Mouse (Mus musculus) myocyte (in vitro differentiated cells): ENCODE data around the gene Plxdc2. TPM values are rescaled to one million over a fixed set of nuclear protein-coding genes. Genes with fewer than 3 reads are reported as not detected.

Experiments used
- H3K27me3 ChIP-seq: one replicate; pipeline ENCODE4 v1.6.1; 2011; ENCODE audit not compliant: control insufficient read depth, insufficient read depth, insufficient read length
- H3K36me3 ChIP-seq: one replicate; pipeline ENCODE4 v1.6.1; 2011; ENCODE audit not compliant: control insufficient read depth, insufficient read depth
- H3K4me2 ChIP-seq: one replicate; pipeline ENCODE4 v1.6.1; 2011; ENCODE audit warnings: low read depth, control low read depth
- H3K4me3 ChIP-seq: one replicate; pipeline ENCODE4 v1.5.1; 2011; ENCODE audit warnings: mild to moderate bottlenecking, control low read depth, moderate library complexity
- H3K79me2 ChIP-seq: one replicate; pipeline ENCODE4 v1.6.1; 2011; ENCODE audit not compliant: control insufficient read depth, insufficient read depth
- H3ac ChIP-seq: one replicate; pipeline ENCODE4 v1.6.1; 2011; ENCODE audit not compliant: control insufficient read depth, insufficient read length
- CEBPB ChIP-seq: IDR thresholded peaks from 2 replicates; pipeline ENCODE4 v1.6.1; 2011; ENCODE audit warnings: mild to moderate bottlenecking, moderate library complexity; ENCODE audit not compliant: poor library complexity, insufficient read depth, severe bottlenecking
- E2F4 ChIP-seq: IDR thresholded peaks from one replicate; pipeline ENCODE4 v1.6.1; 2011; ENCODE audit warnings: mild to moderate bottlenecking, control low read depth, moderate library complexity; ENCODE audit not compliant: insufficient read depth
- MAX ChIP-seq: IDR thresholded peaks from one replicate; pipeline ENCODE4 v1.6.1; 2011; ENCODE audit warnings: low read depth, mild to moderate bottlenecking, control low read depth
- MYOD1 ChIP-seq, 3 experiments: IDR thresholded peaks; one replicate each; pipeline ENCODE4 v1.6.1; 2011; ENCODE audit warnings: control low read depth in 2 of 3, low read depth in 2 of 3, mild to moderate bottlenecking in 2 of 3, moderate library complexity in 1 of 3; ENCODE audit not compliant: insufficient read length in 2 of 3, control insufficient read depth in 1 of 3
- MYOG ChIP-seq, 3 experiments: IDR thresholded peaks; one replicate each; pipeline ENCODE4 v1.6.1; 2011; ENCODE audit warnings: control low read depth in 2 of 3, low read depth in 2 of 3, mild to moderate bottlenecking in 2 of 3; ENCODE audit not compliant: insufficient read length in 2 of 3, control insufficient read depth in 1 of 3, insufficient read depth in 1 of 3
- POLR2A ChIP-seq: IDR thresholded peaks from one replicate; pipeline ENCODE4 v1.6.1; 2011; ENCODE audit warnings: low read depth, mild to moderate bottlenecking, control low read depth, moderate library complexity; ENCODE audit not compliant: insufficient read length
- POLR2AphosphoS2 ChIP-seq: IDR thresholded peaks from one replicate; pipeline ENCODE4 v1.6.1; 2011; ENCODE audit warnings: low read depth, control low read depth; ENCODE audit not compliant: insufficient read length
- REST ChIP-seq: IDR thresholded peaks from one replicate; pipeline ENCODE4 v1.6.1; 2011; ENCODE audit warnings: mild to moderate bottlenecking, control low read depth, moderate library complexity; ENCODE audit not compliant: insufficient read depth, insufficient read length
- SRF ChIP-seq: IDR thresholded peaks from one replicate; pipeline ENCODE4 v1.6.1; 2011; ENCODE audit warnings: low read depth; ENCODE audit not compliant: control insufficient read depth, insufficient read length
- TCF12 ChIP-seq: IDR thresholded peaks from one replicate; pipeline ENCODE4 v1.6.1; 2011; ENCODE audit warnings: mild to moderate bottlenecking, control low read depth; ENCODE audit not compliant: poor library complexity, insufficient read depth, severe bottlenecking
- TCF3 ChIP-seq: IDR thresholded peaks from one replicate; pipeline ENCODE4 v1.6.1; 2011; ENCODE audit warnings: low read depth, control low read depth; ENCODE audit not compliant: insufficient read length
- USF1 ChIP-seq: IDR thresholded peaks from one replicate; pipeline ENCODE4 v1.6.1; 2011; ENCODE audit warnings: low read depth, mild to moderate bottlenecking, control low read depth, moderate library complexity
- polyA plus RNA-seq: library from polyadenylated mRNA; unstranded; fragments of >200 nt; fragmentation: generic; extraction: Trizol; gene quantifications from one replicate; pipeline ENCODE4 v1.2.1, GENCODE M21; 2012; ENCODE audit warnings: missing spikeins

Plxdc2 gene
- polyA plus RNA-seq, 1 experiment: 0.16 TPM

DNA sequence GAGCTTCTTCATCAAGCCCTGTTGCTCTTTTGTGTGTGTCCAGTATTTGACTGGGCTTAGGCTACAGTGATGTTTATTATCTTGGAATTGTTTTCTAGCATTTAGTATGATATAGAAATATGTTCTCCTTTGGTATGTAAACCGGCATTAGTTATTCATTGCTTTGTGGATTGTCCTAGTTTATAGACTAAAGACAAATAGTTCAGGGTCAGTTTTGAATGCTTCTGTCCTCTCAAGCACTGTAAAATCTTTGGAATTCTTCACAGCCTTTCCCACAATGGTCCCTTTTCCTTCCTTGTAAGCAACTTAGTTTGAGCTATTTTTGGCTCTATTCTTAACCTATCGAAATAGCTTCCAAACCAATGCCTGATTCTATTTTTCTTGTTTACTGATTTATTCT is 178.5 kb downstream of the Plxdc2 start:
- H3K4me3 ChIP-seq: no peak overlapping the region
- H3K27me3 ChIP-seq: no peaks in the 10 kb centered on the region
- H3K4me2 ChIP-seq: no peak overlapping the region
- no peak for TF ChIP-seq MYOD1 (IDR thresholded peaks at IDR 0.05; ENCODE audit: control insufficient read depth in 1 of 3, insufficient read length in 2 of 3, low read depth in 2 of 3)
- TF ChIP-seq TCF3: no peak
- no peak for TF ChIP-seq POLR2A
- no peak for TF ChIP-seq CEBPB
- no peak for TF ChIP-seq POLR2AphosphoS2
- no peak for TF ChIP-seq REST
- TF ChIP-seq E2F4: no peak
- TF ChIP-seq SRF: no peak
- no peak for TF ChIP-seq MAX
- no peaks in the 10 kb centered on the region for H3K36me3 ChIP-seq
- no peaks in the 10 kb centered on the region for H3K79me2 ChIP-seq
- H3ac ChIP-seq: no peak overlapping the region

DNA sequence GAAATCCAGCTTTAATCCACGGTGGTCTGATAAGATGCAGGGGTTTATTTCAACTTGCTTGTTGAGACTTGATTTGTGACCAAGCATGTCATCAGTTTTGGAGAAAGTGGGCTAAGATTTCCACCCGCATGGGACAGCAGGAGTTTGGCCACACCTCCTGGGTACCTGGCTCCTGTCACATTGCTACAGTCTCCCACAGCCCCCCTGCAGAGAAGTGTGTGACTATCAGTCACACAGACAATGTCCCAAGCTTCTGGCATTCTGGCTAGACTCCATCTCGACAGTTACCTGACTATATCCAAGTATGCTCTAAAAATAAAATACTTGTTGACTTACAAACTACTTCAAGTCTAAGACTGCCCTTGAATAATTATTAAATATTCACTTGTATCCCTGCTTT is 185.1 kb downstream of the Plxdc2 start:
- no peaks in the 10 kb centered on the region for H3K27me3 ChIP-seq
- H3K4me2 ChIP-seq: no peak overlapping the region
- H3K4me3 ChIP-seq: no peak overlapping the region
- no peak overlapping the region for H3ac ChIP-seq
- TF ChIP-seq MYOG (IDR thresholded peaks at IDR 0.05; ENCODE audit: control insufficient read depth in 1 of 3, insufficient read depth in 1 of 3, insufficient read length in 2 of 3, low read depth in 2 of 3) (no peak), REST (no peak), MYOD1 (IDR thresholded peaks at IDR 0.05; ENCODE audit: control insufficient read depth in 1 of 3, insufficient read length in 2 of 3, low read depth in 2 of 3) (no peak), TCF12 (no peak), CEBPB (no peak), TCF3 (no peak), SRF (no peak), USF1 (no peak), POLR2A (no peak), E2F4 (no peak), POLR2AphosphoS2 (no peak), MAX (no peak)
- no peaks in the 10 kb centered on the region for H3K36me3 ChIP-seq
- no peaks in the 10 kb centered on the region for H3K79me2 ChIP-seq

GRCm38 (mm10) chr2:16545207-16545606 is 189.1 kb downstream of the Plxdc2 start:
- H3K36me3 ChIP-seq: no peaks in the 10 kb centered on the region
- no peak overlapping the region for H3ac ChIP-seq
- H3K4me2 ChIP-seq: no peak overlapping the region
- H3K4me3 ChIP-seq: no peak overlapping the region
- no peak for TF ChIP-seq TCF3
- no peak for TF ChIP-seq E2F4
- no peak for TF ChIP-seq REST
- TF ChIP-seq MYOD1 (IDR thresholded peaks at IDR 0.05; ENCODE audit: control insufficient read depth in 1 of 3, insufficient read length in 2 of 3, low read depth in 2 of 3): no peak
- no peak for TF ChIP-seq POLR2AphosphoS2
- TF ChIP-seq CEBPB: no peak
- no peak for TF ChIP-seq TCF12
- TF ChIP-seq MYOG (IDR thresholded peaks at IDR 0.05; ENCODE audit: control insufficient read depth in 1 of 3, insufficient read depth in 1 of 3, insufficient read length in 2 of 3, low read depth in 2 of 3): no peak
- no peak for TF ChIP-seq SRF
- TF ChIP-seq USF1: no peak
- TF ChIP-seq MAX: no peak
- TF ChIP-seq POLR2A: no peak
- H3K27me3 ChIP-seq: no peaks in the 10 kb centered on the region
- no peaks in the 10 kb centered on the region for H3K79me2 ChIP-seq

GRCm38 (mm10) chr2:16559287-16559686 is 203.2 kb downstream of the Plxdc2 start:
- TF ChIP-seq TCF12 (no peak), MAX (no peak), TCF3 (no peak), REST (no peak), E2F4 (no peak), USF1 (no peak), MYOG (IDR thresholded peaks at IDR 0.05; ENCODE audit: control insufficient read depth in 1 of 3, insufficient read depth in 1 of 3, insufficient read length in 2 of 3, low read depth in 2 of 3) (no peak), CEBPB (no peak)
- no peaks in the 10 kb centered on the region for H3K27me3 ChIP-seq
- H3K36me3 ChIP-seq: no peaks in the 10 kb centered on the region
- H3K4me2 ChIP-seq: no peak overlapping the region
- H3K79me2 ChIP-seq: no peaks in the 10 kb centered on the region
- no peak overlapping the region for H3ac ChIP-seq
- H3K4me3 ChIP-seq: no peak overlapping the region

GRCm38 (mm10) chr2:16568263-16568662 is 212.2 kb downstream of the Plxdc2 start:
- Histone ChIP-seq H3K36me3 (no peaks in the 10 kb centered on the region), H3K27me3 (no peaks in the 10 kb centered on the region), H3ac (no peak overlapping the region), H3K4me3 (no peak overlapping the region), H3K79me2 (no peaks in the 10 kb centered on the region), H3K4me2 (peak overlapping the region; percentile 18)
- no peak for TF ChIP-seq SRF
- no peak for TF ChIP-seq TCF3
- no peak for TF ChIP-seq POLR2AphosphoS2
- TF ChIP-seq MYOD1 (IDR thresholded peaks at IDR 0.05; ENCODE audit: control insufficient read depth in 1 of 3, insufficient read length in 2 of 3, low read depth in 2 of 3): no peak
- no peak for TF ChIP-seq CEBPB
- TF ChIP-seq E2F4: no peak
- TF ChIP-seq TCF12: no peak
- no peak for TF ChIP-seq POLR2A
- no peak for TF ChIP-seq MYOG (IDR thresholded peaks at IDR 0.05; ENCODE audit: control insufficient read depth in 1 of 3, insufficient read depth in 1 of 3, insufficient read length in 2 of 3, low read depth in 2 of 3)
